8 mouse cellular contexts compared by ENCODE assay signal in the genomic region with DNA sequence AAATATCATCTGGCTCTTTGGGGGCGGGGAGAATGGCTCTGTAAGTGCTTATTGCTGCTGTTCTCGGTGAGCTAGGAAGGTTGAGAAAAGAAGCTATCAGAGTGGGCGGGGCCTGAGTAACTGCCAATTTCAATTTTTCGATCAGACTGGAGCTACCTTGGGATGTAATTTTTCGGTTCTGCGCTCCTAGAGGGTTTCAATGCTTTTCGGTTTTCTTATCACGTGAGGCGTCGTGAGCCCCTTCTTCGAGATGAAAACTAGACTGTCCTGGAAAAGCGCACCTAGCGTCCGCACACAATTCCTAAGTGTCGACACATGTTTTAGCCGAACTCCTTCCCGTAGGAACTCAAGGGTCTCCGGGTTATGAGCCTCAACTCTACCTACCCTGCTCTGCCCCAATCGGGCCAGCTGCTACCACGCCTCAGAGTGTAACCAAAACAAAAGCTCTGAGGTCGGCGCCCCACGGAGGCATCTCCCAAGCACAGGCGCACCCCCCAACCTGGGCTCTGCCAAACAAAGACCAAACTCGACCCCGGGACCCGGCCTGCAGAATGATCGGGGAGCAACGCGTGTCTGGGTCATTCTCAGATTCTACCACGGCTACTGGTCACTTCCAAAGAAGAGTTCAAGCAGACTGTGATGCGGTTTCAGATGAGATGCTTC. TPM values are rescaled to one million over a fixed set of nuclear protein-coding genes. Genes with fewer than 3 reads are reported as not detected.
DNase-seq lines count a peak whose midpoint lies in the region; ATAC-seq and TF ChIP-seq lines count a peak whose summit lies in the region.

No protein-coding gene starts in this region.

- H3K9me3 ChIP-seq in kidney, embryonic 14.5 days (ENCODE audit: control insufficient read depth, low read length) = no peaks in the 10 kb centered on the region
- no peaks in the 10 kb centered on the region for H3K9me3 ChIP-seq in liver, embryonic 11.5 days (ENCODE audit: control insufficient read depth, low read length)

- no peaks in the 10 kb centered on the region for H3K27me3 ChIP-seq in kidney, embryonic 14.5 days (ENCODE audit: control insufficient read depth, insufficient read depth, low read length)
- no peaks in the 10 kb centered on the region for H3K27me3 ChIP-seq in liver, embryonic 11.5 days (replicated peaks; ENCODE audit: control insufficient read depth, insufficient read depth, low read length)
- H3K27me3 ChIP-seq in myocyte (ENCODE audit: control insufficient read depth, insufficient read depth, insufficient read length) = no peaks in the 10 kb centered on the region

- no peak for TF ChIP-seq POLR2A in myocyte (IDR thresholded peaks at IDR 0.05; ENCODE audit: insufficient read length, low read depth)

- H3K9ac ChIP-seq in kidney, embryonic 14.5 days (ENCODE audit: low read depth, low read length) = peak overlapping the region; percentile 67
- peak overlapping the region; percentile 65 for H3K9ac ChIP-seq in liver, embryonic 11.5 days (ENCODE audit: low read depth, low read length)

- DNase-seq in ovary, adult 18-20 months (ENCODE audit: low spot score) = peak; percentile 9
- DNase-seq in ovary, postnatal 10 days (ENCODE audit: low spot score) = no peak
- DNase-seq in gastrocnemius, postnatal 14 days = peak; percentile 24
- DNase-seq in liver, embryonic 11.5 days (ENCODE audit: low spot score) = peak; percentile 74
- DNase-seq in testis, postnatal 14 days (ENCODE audit: low spot score) = peak; percentile 64

- H3K4me3 ChIP-seq in kidney, embryonic 14.5 days (ENCODE audit: low read length) = peak overlapping the region; percentile 77
- H3K4me3 ChIP-seq in liver, embryonic 11.5 days (ENCODE audit: low read depth, low read length) = peak overlapping the region; percentile 73
- peak overlapping the region; percentile 94 for H3K4me3 ChIP-seq in myocyte

- H3K4me2 ChIP-seq in kidney, embryonic 14.5 days (replicated peaks; ENCODE audit: low read depth, low read length) = peak overlapping the region; percentile 65
- peak overlapping the region; percentile 74 for H3K4me2 ChIP-seq in liver, embryonic 11.5 days
- peak overlapping the region; percentile 89 for H3K4me2 ChIP-seq in myocyte (ENCODE audit: low read depth)

- H3ac ChIP-seq in myocyte (ENCODE audit: control insufficient read depth, insufficient read length) = no peak overlapping the region

- H3K36me3 ChIP-seq in kidney, embryonic 14.5 days (ENCODE audit: control insufficient read depth, insufficient read depth, low read length) = peaks cover 4% of the 10 kb centered on the region; the same call in 1 of the 2 replicates
- peaks cover 2% of the 10 kb centered on the region; the same call in 1 of the 2 replicates for H3K36me3 ChIP-seq in liver, embryonic 11.5 days (ENCODE audit: control insufficient read depth, insufficient read depth, low read length)
- no peaks in the 10 kb centered on the region for H3K36me3 ChIP-seq in myocyte (ENCODE audit: control insufficient read depth, insufficient read depth)

- no peaks in the 10 kb centered on the region for H3K79me2 ChIP-seq in myocyte (ENCODE audit: control insufficient read depth, insufficient read depth)

- ATAC-seq in common myeloid progenitor, adult 5-6 weeks (replicated peaks; ENCODE audit: low read depth, poor library complexity, severe bottlenecking) = peak; percentile 34
- ATAC-seq in kidney, embryonic 14.5 days (ENCODE audit: low FRiP score, low TSS enrichment) = peak; percentile 58
- ATAC-seq in liver, embryonic 11.5 days (replicated peaks; ENCODE audit: low FRiP score) = peak; percentile 47

- peak overlapping the region; percentile 13; the same call in 1 of the 2 replicates for H3K27ac ChIP-seq in kidney, embryonic 14.5 days (ENCODE audit: low read depth, low read length)
- peak overlapping the region; percentile 44; the same call in 1 of the 2 replicates for H3K27ac ChIP-seq in liver, embryonic 11.5 days (ENCODE audit: low read depth, low read length)

- H3K4me1 ChIP-seq in kidney, embryonic 14.5 days (ENCODE audit: control insufficient read depth, insufficient read depth, low read length) = 0 out of 2 replicates have a peak, but pooled peaks cover 3% of the 10 kb centered on the region
- H3K4me1 ChIP-seq in liver, embryonic 11.5 days (replicated peaks; ENCODE audit: control insufficient read depth, insufficient read depth, low read length) = no peaks in the 10 kb centered on the region

- intact Hi-C loops in gastrocnemius, postnatal 14 days (cut with DNase I; ENCODE audit: low total_unique reads) = no loop called here

- WGBS in kidney, embryonic 14.5 days = under 1% methylated on average over 32 of the region's 32 CpGs
- WGBS in liver, embryonic 11.5 days = under 1% methylated on average over 32 of the region's 32 CpGs

TF ChIP-seq in myocyte, 11 proteins besides CTCF, POLR2A, EP300 and RAD21:
- no peak for TF ChIP-seq TCF12 (IDR thresholded peaks at IDR 0.05; ENCODE audit: insufficient read depth, poor library complexity, severe bottlenecking)
- peak; percentile 58 for TF ChIP-seq USF1 (IDR thresholded peaks at IDR 0.05; ENCODE audit: low read depth)

RNA-seq across cellular contexts. Expression of gene Cep97, which starts 0.8 kb away (rescaled TPM):
- total RNA-seq in common myeloid progenitor, adult 5-6 weeks (2017) = 20.2 and 24.9 TPM in 2 replicates
- total RNA-seq in gastrocnemius, postnatal 14 days (2021) = 1 to 10 TPM; 4.0 to 4.3 TPM
- polyA plus RNA-seq in kidney, embryonic 14.5 days (2014; fragmentation: Nextera tagmentation; extraction: Ambion mirVana) = 16.2 and 16.4 TPM in 2 replicates
- polyA plus RNA-seq in liver, embryonic 11.5 days (2014; fragmentation: Nextera tagmentation; extraction: Ambion mirVana) = 8.9 and 9.3 TPM in 2 replicates
- 4.6 TPM for polyA plus RNA-seq in myocyte (2012; fragmentation: generic; extraction: Trizol)

RNA-seq across cellular contexts. Expression of gene Rpl24, which starts 32.3 kb away (rescaled TPM):
- total RNA-seq in common myeloid progenitor, adult 5-6 weeks (2017) = 1,507 and 2,166 TPM in 2 replicates
- 100 to 1,000 TPM; 648 to 762 TPM for total RNA-seq in gastrocnemius, postnatal 14 days (2021)
- polyA plus RNA-seq in kidney, embryonic 14.5 days (2014; fragmentation: Nextera tagmentation; extraction: Ambion mirVana) = 858 and 1,157 TPM in 2 replicates
- polyA plus RNA-seq in liver, embryonic 11.5 days (2014; fragmentation: Nextera tagmentation; extraction: Ambion mirVana) = 847 and 912 TPM in 2 replicates
- 1,858 TPM for polyA plus RNA-seq in myocyte (2012; fragmentation: generic; extraction: Trizol)

RNA-seq across cellular contexts. Expression of gene Nxpe3, which starts 38.7 kb away (rescaled TPM):
- 10.1 and 15.5 TPM in 2 replicates for total RNA-seq in common myeloid progenitor, adult 5-6 weeks (2017)
- total RNA-seq in gastrocnemius, postnatal 14 days (2021) = under 1 TPM; 0.31 to 0.33 TPM
- 1.1 and 1.3 TPM in 2 replicates for polyA plus RNA-seq in kidney, embryonic 14.5 days (2014; fragmentation: Nextera tagmentation; extraction: Ambion mirVana)
- polyA plus RNA-seq in liver, embryonic 11.5 days (2014; fragmentation: Nextera tagmentation; extraction: Ambion mirVana) = 0.73 and 0.93 TPM in 2 replicates
- polyA plus RNA-seq in myocyte (2012; fragmentation: generic; extraction: Trizol) = 0.90 TPM

RNA-seq across cellular contexts. Expression of gene Zbtb11, which starts 39.9 kb away (rescaled TPM):
- total RNA-seq in common myeloid progenitor, adult 5-6 weeks (2017) = 42.4 and 49.9 TPM in 2 replicates
- 1 to 10 TPM; 6.2 to 7.2 TPM for total RNA-seq in gastrocnemius, postnatal 14 days (2021)
- 13.8 and 24.5 TPM in 2 replicates for polyA plus RNA-seq in kidney, embryonic 14.5 days (2014; fragmentation: Nextera tagmentation; extraction: Ambion mirVana)
- polyA plus RNA-seq in liver, embryonic 11.5 days (2014; fragmentation: Nextera tagmentation; extraction: Ambion mirVana) = 21.7 and 23.5 TPM in 2 replicates
- 5.1 TPM for polyA plus RNA-seq in myocyte (2012; fragmentation: generic; extraction: Trizol)
